Mouse (Mus musculus) cerebellum, postnatal 25 days (tissue): ENCODE measurements around the gene Vgll4.
A peak's percentile ranks its signal among the peaks of the same experiment; 100 is the strongest.

ENCODE experiments used
- DNase-seq, 2 experiments: peaks; one replicate each; pipeline ENCODE4 v3.0.0; 2021; ENCODE audit warnings: mixed read lengths in 2 of 2

The Vgll4 gene

GRCm38 (mm10) chr6:114833791-114834346 lies 135.9 kb downstream of the Vgll4 start:
- no peak for DNase-seq

GRCm38 (mm10) chr6:114833058-114833685 lies 136.6 kb downstream of the Vgll4 start:
- DNase-seq = no peak

- DNase-seq = no peak
These were observed 138.0 kb downstream of the Vgll4 start for GRCm38 (mm10) chr6:114831807-114832206.

- no peak for DNase-seq
These were observed 139.9 kb downstream of the Vgll4 start for GRCm38 (mm10) chr6:114829660-114830438.

GRCm38 (mm10) chr6:114826889-114827288 lies 142.9 kb downstream of the Vgll4 start:
- no peak for DNase-seq

GRCm38 (mm10) chr6:114821646-114822045 lies 148.1 kb downstream of the Vgll4 start:
- no peak for DNase-seq

GRCm38 (mm10) chr6:114819971-114820481 lies 149.8 kb downstream of the Vgll4 start:
- DNase-seq = no peak

GRCm38 (mm10) chr6:114818471-114818870 lies 151.3 kb downstream of the Vgll4 start:
- DNase-seq = no peak

- DNase-seq = no peak
These were observed 151.8 kb downstream of the Vgll4 start for GRCm38 (mm10) chr6:114817948-114818347.

GRCm38 (mm10) chr6:114814882-114815650 lies 154.7 kb downstream of the Vgll4 start:
- DNase-seq = peak in 1 of 2 experiments; percentile 34

GRCm38 (mm10) chr6:114814199-114814881 lies 155.5 kb downstream of the Vgll4 start:
- DNase-seq = no peak

GRCm38 (mm10) chr6:114812779-114813178 lies 157.0 kb downstream of the Vgll4 start:
- no peak for DNase-seq

GRCm38 (mm10) chr6:114812322-114812721 lies 157.5 kb downstream of the Vgll4 start:
- no peak for DNase-seq
